Mouse (Mus musculus) small intestine, adult 10 weeks (tissue): ENCODE data around the gene Mki67. TPM values are rescaled to one million over a fixed set of nuclear protein-coding genes. Genes with fewer than 3 reads are reported as not detected.

Source experiments
- polyA plus RNA-seq: library from polyadenylated mRNA; stranded (reverse); fragments of 350-450 nt; fragmentation: Illumina TruSeq; extraction: RNeasy Lipid Tissue Mini Kit (QIAGEN cat#74804); gene quantifications from one replicate; pipeline ENCODE4 v1.2.3, GENCODE M21; 2014; ENCODE audit warnings: low replicate concordance

Gene Mki67
- polyA plus RNA-seq: 48.6 TPM

GRCm38 (mm10) chr7:135715642-135716444 is at the start of gene Mki67:
Gene Mki67 (minus strand): TSS chr7:135716361.

Other genes starting within 250 kb of the Mki67 start
- gene Clrn3, start 187.7 kb downstream of the Mki67 start, polyA plus RNA-seq: 194 TPM
- gene Ptpre, start 178.9 kb downstream of the Mki67 start, polyA plus RNA-seq: 6.3 TPM